Mouse (Mus musculus) brain, embryonic 14.5 days (tissue): ENCODE measurements at regions not wholly inside any gene's neighbourhood (a gene's known extent, or its start where the extent isn't known, plus 50 kb on each side); places are given as distances from the start of the nearest gene placed in this dataset.

Source experiments
- CTCF ChIP-seq: fragments of 200-500 bp; IDR thresholded peaks from 2 replicates; pipeline ENCODE4 v1.5.1; 2012; ENCODE audit warnings: inconsistent platforms, mild to moderate bottlenecking, moderate library complexity, borderline replicate concordance; ENCODE audit not compliant: insufficient read depth, insufficient read length; ENCODE audit errors: extremely low read depth
- POLR2A ChIP-seq: fragments of 200-500 bp; IDR thresholded peaks from 2 replicates; pipeline ENCODE4 v1.6.1; 2012; ENCODE audit warnings: mild to moderate bottlenecking, inconsistent platforms, borderline replicate concordance; ENCODE audit not compliant: poor library complexity, insufficient read depth, insufficient read length, severe bottlenecking; ENCODE audit errors: extremely low read depth

GRCm38 (mm10) chr3:128212256-128212655 lies 316.1 kb upstream of the Fam241a start:
- no peak for TF ChIP-seq CTCF
- TF ChIP-seq POLR2A, result no peak
